Mouse (Mus musculus): Measurements from ENCODE around the gene Tnrc6c. TPM values are rescaled to one million over a fixed set of nuclear protein-coding genes. Genes with fewer than 3 reads are reported as not detected.

The Tnrc6c gene
- polyA plus RNA-seq, 1 experiment from 2014 or later: 11.6 TPM

GRCm38 (mm10) chr11:117625196-117625595 is 28.9 kb upstream of the Tnrc6c start:
- no peak for TF ChIP-seq CTCF (IDR thresholded peaks at IDR 0.05; ENCODE audit: low read depth)
- Histone ChIP-seq H3K27ac (ENCODE audit: low read depth) (no peak overlapping the region), H3K4me3 (ENCODE audit: low read depth, low read length) (no peak overlapping the region), H3K4me2 (no peak overlapping the region), H3K9ac (no peak overlapping the region), H3K9me3 (ENCODE audit: low read depth, low read length) (no peaks in the 10 kb centered on the region), H3K36me3 (ENCODE audit: insufficient read depth) (no peaks in the 10 kb centered on the region), H3K27me3 (ENCODE audit: insufficient read depth, low read length) (peaks cover 26% of the 10 kb centered on the region), H3K4me1 (ENCODE audit: insufficient read depth) (no peaks in the 10 kb centered on the region; the same call in 1 of the 2 replicates)
- WGBS: 76% methylated on average over 4 of the region's 4 CpGs
- ATAC-seq (ENCODE audit: insufficient read depth): no peak
- DNase-seq: no peak

GRCm38 (mm10) chr11:117626557-117626956 is 27.5 kb upstream of the Tnrc6c start:
- H3K9ac ChIP-seq: no peak overlapping the region
- H3K4me1 ChIP-seq (ENCODE audit: insufficient read depth): no peaks in the 10 kb centered on the region; the same call in 1 of the 2 replicates
- no peak overlapping the region for H3K4me2 ChIP-seq
- no peak overlapping the region for H3K27ac ChIP-seq (ENCODE audit: low read depth)
- 52% methylated on average over 6 of the region's 6 CpGs for WGBS
- no peak for TF ChIP-seq CTCF (IDR thresholded peaks at IDR 0.05; ENCODE audit: low read depth)
- peaks cover 26% of the 10 kb centered on the region for H3K27me3 ChIP-seq (ENCODE audit: insufficient read depth, low read length)
- no peaks in the 10 kb centered on the region for H3K36me3 ChIP-seq (ENCODE audit: insufficient read depth)
- no peak for ATAC-seq (ENCODE audit: insufficient read depth)
- DNase-seq: no peak
- H3K9me3 ChIP-seq (ENCODE audit: low read depth, low read length): no peaks in the 10 kb centered on the region
- H3K4me3 ChIP-seq (ENCODE audit: low read depth, low read length): no peak overlapping the region

- 14% methylated on average over 5 of the region's 5 CpGs for WGBS
- peaks cover 26% of the 10 kb centered on the region for H3K27me3 ChIP-seq (ENCODE audit: insufficient read depth, low read length)
- H3K4me1 ChIP-seq (ENCODE audit: insufficient read depth): no peaks in the 10 kb centered on the region; the same call in 1 of the 2 replicates
- H3K36me3 ChIP-seq (ENCODE audit: insufficient read depth): no peaks in the 10 kb centered on the region
- H3K9me3 ChIP-seq (ENCODE audit: low read depth, low read length): no peaks in the 10 kb centered on the region
- DNase-seq: no peak
- H3K4me2 ChIP-seq: no peak overlapping the region
- H3K4me3 ChIP-seq (ENCODE audit: low read depth, low read length): no peak overlapping the region
- no peak overlapping the region for H3K9ac ChIP-seq
- ATAC-seq (ENCODE audit: insufficient read depth): no peak
- TF ChIP-seq CTCF (IDR thresholded peaks at IDR 0.05; ENCODE audit: low read depth): no peak
- no peak overlapping the region for H3K27ac ChIP-seq (ENCODE audit: low read depth)
Observed at GRCm38 (mm10) chr11:117627060-117627562, 27.0 kb upstream of the Tnrc6c start.

- Histone ChIP-seq H3K36me3 (ENCODE audit: insufficient read depth) (no peaks in the 10 kb centered on the region), H3K27ac (ENCODE audit: low read depth) (no peak overlapping the region), H3K4me3 (ENCODE audit: low read depth, low read length) (no peak overlapping the region), H3K9me3 (ENCODE audit: low read depth, low read length) (no peaks in the 10 kb centered on the region), H3K4me1 (ENCODE audit: insufficient read depth) (no peaks in the 10 kb centered on the region; the same call in 1 of the 2 replicates), H3K4me2 (no peak overlapping the region), H3K27me3 (ENCODE audit: insufficient read depth, low read length) (peaks cover 26% of the 10 kb centered on the region), H3K9ac (no peak overlapping the region)
- no peak for TF ChIP-seq CTCF (IDR thresholded peaks at IDR 0.05; ENCODE audit: low read depth)
- 16% methylated on average over 9 of the region's 9 CpGs for WGBS
- ATAC-seq (ENCODE audit: insufficient read depth) (no peak), DNase-seq (no peak)
Observed at GRCm38 (mm10) chr11:117627746-117628311, 26.3 kb upstream of the Tnrc6c start.

- Histone ChIP-seq H3K27me3 (ENCODE audit: insufficient read depth, low read length) (peaks cover 26% of the 10 kb centered on the region), H3K27ac (ENCODE audit: low read depth) (no peak overlapping the region), H3K4me2 (no peak overlapping the region), H3K9ac (no peak overlapping the region), H3K4me1 (ENCODE audit: insufficient read depth) (no peaks in the 10 kb centered on the region; the same call in 1 of the 2 replicates), H3K4me3 (ENCODE audit: low read depth, low read length) (no peak overlapping the region), H3K36me3 (ENCODE audit: insufficient read depth) (no peaks in the 10 kb centered on the region), H3K9me3 (ENCODE audit: low read depth, low read length) (no peaks in the 10 kb centered on the region)
- no peak for ATAC-seq (ENCODE audit: insufficient read depth)
- WGBS: 12% methylated on average over 9 of the region's 9 CpGs
- DNase-seq: peak; percentile 56
- no peak for TF ChIP-seq CTCF (IDR thresholded peaks at IDR 0.05; ENCODE audit: low read depth)
Observed at GRCm38 (mm10) chr11:117628312-117628779, 25.7 kb upstream of the Tnrc6c start.

GRCm38 (mm10) chr11:117629865-117630264 is 24.2 kb upstream of the Tnrc6c start:
- DNase-seq (no peak), ATAC-seq (ENCODE audit: insufficient read depth) (no peak)
- 76% methylated on average over 2 of the region's 2 CpGs for WGBS
- no peak overlapping the region for H3K4me2 ChIP-seq
- H3K36me3 ChIP-seq (ENCODE audit: insufficient read depth): no peaks in the 10 kb centered on the region
- peaks cover 26% of the 10 kb centered on the region for H3K27me3 ChIP-seq (ENCODE audit: insufficient read depth, low read length)
- no peak overlapping the region for H3K9ac ChIP-seq
- no peak overlapping the region for H3K27ac ChIP-seq (ENCODE audit: low read depth)
- H3K9me3 ChIP-seq (ENCODE audit: low read depth, low read length): no peaks in the 10 kb centered on the region
- H3K4me1 ChIP-seq (ENCODE audit: insufficient read depth): no peaks in the 10 kb centered on the region; the same call in 1 of the 2 replicates
- no peak overlapping the region for H3K4me3 ChIP-seq (ENCODE audit: low read depth, low read length)
- TF ChIP-seq CTCF (IDR thresholded peaks at IDR 0.05; ENCODE audit: low read depth): no peak

- H3K9ac ChIP-seq: no peak overlapping the region
- no peak overlapping the region for H3K4me2 ChIP-seq
- H3K4me1 ChIP-seq (ENCODE audit: insufficient read depth): no peaks in the 10 kb centered on the region; the same call in 1 of the 2 replicates
- WGBS: 87% methylated on average over 10 of the region's 11 CpGs
- no peaks in the 10 kb centered on the region for H3K36me3 ChIP-seq (ENCODE audit: insufficient read depth)
- no peaks in the 10 kb centered on the region for H3K9me3 ChIP-seq (ENCODE audit: low read depth, low read length)
- DNase-seq (no peak), ATAC-seq (ENCODE audit: insufficient read depth) (no peak)
- peaks cover 26% of the 10 kb centered on the region for H3K27me3 ChIP-seq (ENCODE audit: insufficient read depth, low read length)
- no peak overlapping the region for H3K4me3 ChIP-seq (ENCODE audit: low read depth, low read length)
- no peak overlapping the region for H3K27ac ChIP-seq (ENCODE audit: low read depth)
- TF ChIP-seq CTCF (IDR thresholded peaks at IDR 0.05; ENCODE audit: low read depth): no peak
Observed at GRCm38 (mm10) chr11:117630868-117631565, 23.1 kb upstream of the Tnrc6c start.
